Mouse (Mus musculus) stomach, embryonic 16.5 days (tissue): ENCODE results near the gene Adap2. TPM values are rescaled to one million over a fixed set of nuclear protein-coding genes. Genes with fewer than 3 reads are reported as not detected.
"Not testable (repeated sequence)": the region's sequence is repeated elsewhere in the genome, so short reads cannot be mapped to it uniquely, and the experiment has no call there.

Source experiments
- ATAC-seq: fragments of 200-750 bp; cut with Nextera tagmentation; 2 replicates; pipeline ENCODE4 v1.8.0; 2017; ENCODE audit warnings: moderate number of reproducible peaks, moderate TSS enrichment; ENCODE audit not compliant: insufficient read depth, low FRiP score
- H3K27ac ChIP-seq: fragments of 300-500 bp; sonication (generic); 2 replicates; pipeline ENCODE4 v1.5.1; 2014; ENCODE audit warnings: low read length
- H3K27me3 ChIP-seq: fragments of 300-500 bp; sonication (generic); 2 replicates; pipeline ENCODE4 v1.6.1; 2014; ENCODE audit warnings: low read length, control low read depth, mixed read lengths; ENCODE audit not compliant: control insufficient read depth, insufficient read depth
- H3K36me3 ChIP-seq: fragments of 300-500 bp; sonication (generic); 2 replicates; pipeline ENCODE4 v1.6.1; 2014; ENCODE audit warnings: low read length; ENCODE audit not compliant: control insufficient read depth, insufficient read depth
- H3K4me1 ChIP-seq: fragments of 300-500 bp; sonication (generic); 2 replicates; pipeline ENCODE4 v1.6.1; 2014; ENCODE audit warnings: low read length, control low read depth, mixed read lengths; ENCODE audit not compliant: control insufficient read depth, insufficient read depth
- H3K4me2 ChIP-seq: fragments of 300-500 bp; sonication (generic); 2 replicates; pipeline ENCODE4 v1.6.1; 2014; ENCODE audit warnings: low read depth, low read length, mixed read lengths
- H3K4me3 ChIP-seq: fragments of 300-500 bp; sonication (generic); replicated peaks from 2 replicates; pipeline ENCODE4 v1.5.1; 2014; ENCODE audit warnings: mild to moderate bottlenecking, low read length
- H3K9ac ChIP-seq: fragments of 300-500 bp; sonication (generic); 2 replicates; pipeline ENCODE4 v1.6.1; 2014; ENCODE audit warnings: low read length
- H3K9me3 ChIP-seq: fragments of 300-500 bp; sonication (generic); replicated peaks from 2 replicates; pipeline ENCODE4 v1.6.1; 2016; ENCODE audit warnings: low read length, control low read depth; ENCODE audit not compliant: control insufficient read depth
- WGBS: fragments of 180-500 bp; shearing (Covaris S2); extraction: QIAGEN DNeasy Blood & Tissue Kit; methylation state at CpG from one replicate; pipeline ENCODE4 v1.1.7; 2014; 5-methylcytosine and 5-hydroxymethylcytosine counted together
- polyA plus RNA-seq: library from polyadenylated mRNA; unstranded; fragments of >200 nt; fragmentation: Nextera tagmentation; extraction: Ambion mirVana; gene quantifications from 2 replicates; pipeline ENCODE4 v1.2.1, GENCODE M21; 2015

The Adap2 gene
- polyA plus RNA-seq, 1 experiment from 2014 or later = 4.4 TPM

DNA sequence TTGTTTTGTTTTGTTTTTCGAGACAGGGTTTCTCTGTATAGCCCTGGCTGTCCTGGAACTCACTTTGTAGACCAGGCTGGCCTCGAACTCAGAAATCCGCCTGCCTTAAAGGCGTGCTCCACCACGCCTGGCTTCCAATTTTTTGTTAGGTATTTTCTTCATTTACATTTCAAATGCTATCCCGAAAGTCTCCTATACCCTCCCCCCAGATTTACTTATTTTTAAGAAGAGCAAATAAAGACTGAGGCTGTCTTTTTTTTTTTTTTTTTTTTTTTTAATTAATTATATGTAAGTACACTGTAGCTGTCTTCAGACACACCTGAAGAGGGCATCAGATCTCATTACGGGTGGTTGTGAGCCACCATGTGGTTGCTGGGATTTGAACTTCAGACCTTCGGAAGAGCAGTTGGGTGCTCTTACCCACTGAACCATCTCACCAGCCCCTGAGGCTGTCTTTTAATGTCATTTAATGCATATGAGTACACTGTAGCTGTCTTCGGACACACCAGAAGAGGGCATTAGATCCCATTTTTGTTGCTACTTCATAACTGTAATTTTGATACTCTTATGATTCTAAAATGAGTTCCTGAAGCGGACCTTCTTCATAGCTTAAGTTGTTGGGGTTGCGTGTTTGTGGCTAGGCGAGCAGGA, 29.3 kb downstream of the Adap2 start:
- not testable (repeated sequence) for H3K9me3 ChIP-seq, H3K4me1 ChIP-seq, H3K36me3 ChIP-seq, H3K27me3 ChIP-seq
- WGBS = 40% methylated on average over 12 of the region's 12 CpGs
- peak overlapping the region; percentile 88 for H3K27ac ChIP-seq
- peak overlapping the region; percentile 96 for H3K9ac ChIP-seq
- H3K4me2 ChIP-seq = peak overlapping the region; percentile 69
- peak; percentile 71; the same call in 1 of the 2 replicates for ATAC-seq
- peak overlapping the region; percentile 90 for H3K4me3 ChIP-seq

DNA sequence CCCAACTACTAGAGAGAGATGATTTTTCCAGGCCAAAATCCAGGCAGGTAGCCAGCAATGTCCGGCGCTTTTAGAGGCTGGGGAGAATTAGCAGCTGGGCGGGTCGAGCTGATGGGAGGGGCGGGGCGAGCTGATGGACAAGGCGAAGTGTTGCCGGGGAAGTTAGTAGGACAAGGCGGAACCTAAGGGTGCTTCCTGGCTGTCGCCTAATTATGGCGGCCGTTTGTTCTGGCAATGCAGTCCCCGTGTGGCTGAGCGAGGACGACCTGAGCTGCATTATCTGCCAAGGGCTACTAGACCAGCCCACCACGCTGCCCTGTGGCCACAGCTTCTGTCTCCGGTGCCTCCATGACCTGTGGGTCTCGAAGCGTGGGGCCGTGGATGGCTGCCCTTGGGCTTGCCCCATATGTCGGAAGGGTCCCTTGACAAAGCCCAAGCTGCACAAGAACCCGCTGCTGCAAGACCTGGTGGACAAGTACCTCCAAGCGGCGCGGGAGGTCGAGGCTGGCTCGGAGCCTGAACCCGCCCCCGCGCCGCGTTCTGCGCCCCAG, 29.9 kb downstream of the Adap2 start, which contains the start of gene Rnf135:
TSS of gene Rnf135 (plus strand) at position 147 of the 551 bp plus-strand sequence.
- peak within 1 kb of the TSS; percentile 90 for H3K4me3 ChIP-seq
- no peaks in the 10 kb centered on the region for H3K4me1 ChIP-seq
- 1% methylated on average over 33 of the region's 33 CpGs for WGBS
- no peaks in the 10 kb centered on the region for H3K36me3 ChIP-seq
- peak within 1 kb of the TSS; percentile 88 for H3K27ac ChIP-seq
- ATAC-seq = peak; percentile 98
- H3K27me3 ChIP-seq = no peaks in the 10 kb centered on the region
- H3K4me2 ChIP-seq = peak within 1 kb of the TSS; percentile 69
- H3K9me3 ChIP-seq = no peaks in the 10 kb centered on the region
- H3K9ac ChIP-seq = peak within 1 kb of the TSS; percentile 96

DNA sequence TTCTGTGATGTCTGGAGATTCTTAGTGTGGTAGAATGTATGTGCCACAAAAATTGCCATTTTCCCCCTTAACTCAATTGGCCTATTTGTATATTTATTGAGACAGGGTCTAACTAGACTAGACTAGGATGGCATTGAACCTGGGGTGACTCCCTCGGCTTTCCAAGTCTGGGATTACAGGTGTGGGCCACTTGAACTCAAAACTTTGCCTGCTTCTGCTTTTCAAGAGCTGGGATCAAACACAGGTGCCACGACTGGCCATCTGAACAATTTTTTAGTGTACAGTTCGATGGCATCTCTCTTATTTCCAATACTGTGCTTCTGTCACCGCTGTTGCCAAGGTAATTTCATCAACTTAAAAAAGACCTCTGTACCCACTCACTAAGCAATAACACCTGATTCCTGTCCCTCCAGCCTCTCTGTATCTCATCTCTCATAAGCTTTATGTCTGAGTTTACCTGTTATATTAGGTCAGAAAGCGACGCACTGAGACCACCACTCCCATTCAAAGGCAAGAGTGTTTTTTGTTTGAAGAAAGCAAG, 30.7 kb downstream of the Adap2 start:
- ATAC-seq = no peak
- H3K4me3 ChIP-seq = peak overlapping the region; percentile 90
- H3K27me3 ChIP-seq = no peaks in the 10 kb centered on the region
- 83% methylated on average over 6 of the region's 6 CpGs for WGBS
- H3K27ac ChIP-seq = peak overlapping the region; percentile 88; the same call in 1 of the 2 replicates
- no peaks in the 10 kb centered on the region for H3K9me3 ChIP-seq
- H3K9ac ChIP-seq = peak overlapping the region; percentile 96
- no peaks in the 10 kb centered on the region for H3K36me3 ChIP-seq
- peak overlapping the region; percentile 69 for H3K4me2 ChIP-seq
- no peaks in the 10 kb centered on the region for H3K4me1 ChIP-seq

DNA sequence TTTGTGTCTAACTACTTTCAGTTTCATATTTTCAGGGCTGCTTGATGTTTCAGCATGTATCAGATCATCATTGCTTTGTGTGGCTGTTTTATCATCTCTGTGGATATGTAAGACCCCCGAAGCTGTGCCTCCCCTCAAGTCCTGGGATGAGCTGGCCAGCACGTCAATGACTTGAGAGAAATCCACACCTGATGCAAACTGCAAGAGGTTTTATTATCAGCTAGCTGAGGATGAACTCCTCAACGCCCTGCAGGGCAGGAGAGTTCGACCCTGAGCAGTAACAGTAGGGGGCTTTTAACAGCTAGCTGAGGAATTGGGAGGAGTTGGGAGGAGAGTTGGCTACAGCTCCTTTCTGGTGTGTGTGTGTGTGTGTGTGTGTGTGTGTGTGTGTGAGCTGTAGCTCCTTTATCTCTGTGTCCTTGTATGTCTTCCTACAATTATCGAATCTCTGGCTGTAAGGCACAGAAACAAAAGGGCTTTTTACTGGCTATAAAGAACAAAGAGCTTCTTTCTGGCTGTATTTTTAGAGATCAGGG, 31.6 kb downstream of the Adap2 start:
- not testable (repeated sequence) for H3K36me3 ChIP-seq, H3K4me3 ChIP-seq, H3K9ac ChIP-seq, H3K27me3 ChIP-seq, H3K4me1 ChIP-seq, ATAC-seq, H3K4me2 ChIP-seq, H3K9me3 ChIP-seq, H3K27ac ChIP-seq
- 67% methylated on average over 5 of the region's 5 CpGs for WGBS

DNA sequence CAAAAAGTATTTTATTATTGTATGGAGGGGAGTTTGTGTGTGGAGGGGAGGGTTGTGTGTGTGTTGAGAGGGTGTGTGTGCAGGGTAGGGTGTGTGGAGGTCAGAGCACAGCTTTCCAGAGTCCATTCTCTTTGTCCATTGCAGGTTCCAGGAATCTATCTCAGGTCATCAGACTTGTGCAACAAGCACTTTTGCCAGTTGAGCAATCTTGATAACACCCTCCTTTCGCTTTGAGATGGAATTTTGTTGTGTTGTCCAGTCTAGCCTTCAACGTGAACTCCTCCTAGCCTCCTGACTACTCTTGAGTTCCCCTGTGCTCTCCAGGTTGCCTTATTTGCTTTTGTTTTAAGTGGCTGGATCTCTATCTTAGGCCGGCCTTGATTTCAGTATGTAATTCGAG, 36.4 kb downstream of the Adap2 start:
- H3K4me1 ChIP-seq = no peaks in the 10 kb centered on the region
- no peak for ATAC-seq
- peaks cover 7% of the 10 kb centered on the region; the same call in 1 of the 2 replicates for H3K36me3 ChIP-seq
- no peaks in the 10 kb centered on the region for H3K27me3 ChIP-seq
- H3K9me3 ChIP-seq = no peaks in the 10 kb centered on the region
- 51% methylated on average over 4 of the region's 4 CpGs for WGBS
- H3K9ac ChIP-seq = no peak overlapping the region
- no peak overlapping the region for H3K4me3 ChIP-seq
- no peak overlapping the region for H3K27ac ChIP-seq
- H3K4me2 ChIP-seq = no peak overlapping the region

DNA sequence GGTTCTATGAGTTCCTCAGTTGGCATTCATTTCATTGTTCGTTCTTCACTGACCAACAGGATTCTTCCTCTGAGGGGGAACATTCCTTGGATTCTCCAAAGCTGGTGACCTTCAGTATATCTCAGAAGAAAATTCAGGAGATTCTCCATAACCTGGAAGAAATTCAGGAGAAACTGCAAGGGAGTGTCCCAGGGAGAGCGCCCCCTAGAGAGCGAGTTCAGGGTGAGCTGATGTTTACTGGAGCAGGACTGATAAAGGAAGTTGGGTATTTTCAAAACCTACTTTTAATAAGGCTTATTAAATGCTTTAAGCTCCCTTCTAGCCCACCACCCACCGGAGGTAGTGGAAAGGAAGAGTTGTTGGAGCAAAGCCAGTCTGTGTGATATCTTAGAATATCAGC, 39.9 kb downstream of the Adap2 start:
- Histone ChIP-seq H3K36me3 (peaks cover 9% of the 10 kb centered on the region; the same call in 1 of the 2 replicates), H3K4me2 (no peak overlapping the region), H3K27me3 (no peaks in the 10 kb centered on the region), H3K4me3 (no peak overlapping the region), H3K4me1 (no peaks in the 10 kb centered on the region), H3K27ac (no peak overlapping the region), H3K9ac (no peak overlapping the region), H3K9me3 (no peaks in the 10 kb centered on the region)
- no peak for ATAC-seq
- 66% methylated on average over 4 of the region's 4 CpGs for WGBS

DNA sequence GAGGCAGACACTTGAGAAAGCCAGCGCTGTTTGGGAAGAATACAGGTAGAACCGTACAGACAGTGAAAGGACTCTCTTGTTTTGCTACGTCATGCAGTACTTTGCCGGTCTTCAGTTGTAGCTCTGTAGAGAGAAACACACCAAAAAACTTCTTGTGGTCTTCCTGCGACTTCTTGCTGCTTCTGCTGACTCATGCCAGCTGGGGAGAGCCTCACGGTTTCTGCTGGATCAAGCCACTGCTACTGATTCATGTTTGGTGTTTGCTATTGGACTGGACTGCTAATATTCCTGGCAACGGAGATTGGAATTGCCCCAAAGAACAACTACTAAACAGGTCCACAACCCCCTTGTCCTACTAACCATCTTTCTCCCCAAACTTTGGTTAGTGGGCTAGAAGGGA, 42.4 kb downstream of the Adap2 start:
- Histone ChIP-seq H3K9me3 (no peaks in the 10 kb centered on the region), H3K4me1 (no peaks in the 10 kb centered on the region), H3K27ac (no peak overlapping the region), H3K4me3 (no peak overlapping the region), H3K4me2 (no peak overlapping the region), H3K9ac (no peak overlapping the region), H3K27me3 (no peaks in the 10 kb centered on the region), H3K36me3 (peaks cover 9% of the 10 kb centered on the region; the same call in 1 of the 2 replicates)
- 84% methylated on average over 7 of the region's 7 CpGs for WGBS
- ATAC-seq = no peak

DNA sequence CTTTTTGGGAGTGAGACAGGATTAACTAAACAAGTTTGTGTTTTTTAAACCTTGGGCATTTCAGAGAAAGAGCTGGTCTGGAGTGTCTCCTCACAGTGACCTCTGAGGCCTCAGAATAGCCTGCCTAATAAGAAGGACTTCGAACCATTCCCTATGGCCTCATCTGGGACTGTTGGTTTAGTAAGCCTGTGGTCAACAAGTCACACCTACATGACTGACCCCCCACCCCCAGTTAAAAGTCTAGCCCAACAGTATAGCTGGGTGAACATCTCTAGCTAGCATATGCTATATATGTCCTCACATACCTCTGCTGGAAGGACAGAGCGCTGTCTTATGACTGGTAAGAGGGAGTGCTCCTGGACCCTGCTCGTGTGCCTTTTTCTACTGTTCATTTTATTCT, 45.4 kb downstream of the Adap2 start:
- peaks cover 8% of the 10 kb centered on the region; the same call in 1 of the 2 replicates for H3K36me3 ChIP-seq
- no peak overlapping the region for H3K9ac ChIP-seq
- 96% methylated on average over 3 of the region's 3 CpGs for WGBS
- H3K4me3 ChIP-seq = no peak overlapping the region
- H3K4me1 ChIP-seq = no peaks in the 10 kb centered on the region
- H3K4me2 ChIP-seq = no peak overlapping the region
- no peak for ATAC-seq
- H3K27me3 ChIP-seq = no peaks in the 10 kb centered on the region
- H3K27ac ChIP-seq = no peak overlapping the region
- no peaks in the 10 kb centered on the region for H3K9me3 ChIP-seq

DNA sequence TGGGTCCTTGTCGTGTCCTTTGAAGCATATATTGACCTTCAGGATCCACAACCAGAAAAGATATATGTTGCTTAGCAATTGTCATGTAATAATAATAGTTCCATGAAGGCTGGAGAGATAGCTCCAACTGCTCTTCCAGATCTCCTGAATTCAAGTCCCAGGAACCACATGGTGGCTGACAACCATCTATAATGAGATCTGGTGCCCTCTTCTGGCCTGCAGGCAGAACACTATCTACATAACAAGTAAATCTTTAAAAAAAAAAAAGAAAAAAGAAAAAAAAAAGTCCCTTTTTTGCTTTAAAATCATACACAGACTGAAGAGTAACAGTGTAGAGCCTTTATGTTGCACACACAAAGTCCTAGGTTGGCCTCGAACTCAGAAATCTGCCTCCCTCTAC, 45.9 kb downstream of the Adap2 start:
- no peak for ATAC-seq
- Histone ChIP-seq H3K36me3 (0 out of 2 replicates have a peak, but pooled peaks cover 4% of the 10 kb centered on the region), H3K27me3 (no peaks in the 10 kb centered on the region), H3K9ac (no peak overlapping the region), H3K9me3 (no peaks in the 10 kb centered on the region), H3K4me2 (no peak overlapping the region), H3K4me1 (no peaks in the 10 kb centered on the region), H3K4me3 (no peak overlapping the region), H3K27ac (no peak overlapping the region)
- 94% methylated on average over 2 of the region's 2 CpGs for WGBS
